14 mouse cellular contexts compared by ENCODE assay signal in the genomic region with DNA sequence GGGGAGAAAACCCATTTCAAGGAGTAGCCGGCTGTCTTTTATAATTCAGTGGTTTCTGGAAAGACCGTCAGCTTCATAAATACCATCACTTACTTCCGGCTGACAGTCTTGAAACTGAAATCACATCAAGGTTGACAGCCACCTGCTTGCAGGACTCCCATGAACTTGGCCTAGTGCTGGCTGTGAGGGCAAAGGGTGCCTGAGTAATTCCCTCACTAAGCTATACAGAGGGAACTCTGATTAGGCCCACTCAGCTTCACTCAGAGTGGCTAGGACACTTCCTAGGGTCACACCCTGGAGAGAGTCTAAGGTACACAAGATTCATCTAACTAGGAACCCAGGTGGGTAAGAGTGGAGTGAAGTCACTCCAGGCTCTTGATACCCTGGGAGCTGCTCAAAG. TPM values are rescaled to one million over a fixed set of nuclear protein-coding genes. Genes with fewer than 3 reads are reported as not detected.
A peak's percentile ranks its signal among the peaks of the same experiment; 100 is the strongest.
DNase-seq lines count a peak whose midpoint lies in the region; ATAC-seq and TF ChIP-seq lines count a peak whose summit lies in the region.
"Had no signal": no experiment of that assay in that cellular context is flagged by ENCODE, and none has a peak within 500 bp of the region (broad histone marks: within the 10 kb centered on the region; RNA-seq: fewer than 3 reads in every experiment).

No protein-coding gene starts in this region.

- H3K4me1 ChIP-seq in heart, embryonic 15.5 days (replicated peaks): peaks cover 50% of the 10 kb centered on the region
- peaks cover 31% of the 10 kb centered on the region for H3K4me1 ChIP-seq in bone marrow macrophage, adult 2 months (ENCODE audit: control insufficient read depth, insufficient read depth, low read length)

- DNase-seq in heart, postnatal 4 days: no peak
- peak; percentile 67 for DNase-seq in CD4-positive helper T cell, adult 2 months (ENCODE audit: low read depth, low spot score)
- no peak for DNase-seq in right cerebral cortex, adult 18-20 months
- no peak for DNase-seq in cerebellum, adult 8-10 months
- DNase-seq: cerebellum, postnatal 25 days; kidney, postnatal 4 days; lung, postnatal 4 days; spleen, adult 18-20 months had no signal

- peak overlapping the region; percentile 71 for H3K9ac ChIP-seq in heart, embryonic 15.5 days

- peaks cover 73% of the 10 kb centered on the region for H3K79me2 ChIP-seq in macrophage (ENCODE audit: inconsistent target)

- no peaks in the 10 kb centered on the region for H3K9me3 ChIP-seq in heart, embryonic 15.5 days (replicated peaks)

- H3K4me3 ChIP-seq in heart, embryonic 15.5 days: peak overlapping the region; percentile 58
- peak overlapping the region; percentile 44 for H3K4me3 ChIP-seq in bone marrow macrophage, adult 2 months (ENCODE audit: insufficient read depth, low read length)
- peak overlapping the region; percentile 88; the same call in 1 of the 2 replicates for H3K4me3 ChIP-seq in macrophage (ENCODE audit: inconsistent target)

- TF ChIP-seq POLR2A in bone marrow macrophage, adult 2 months (IDR thresholded peaks at IDR 0.05; ENCODE audit: borderline replicate concordance, low read depth, low read length): no peak

- H3K4me2 ChIP-seq in heart, embryonic 15.5 days: peak overlapping the region; percentile 99

- 51% methylated on average over 3 of the region's 3 CpGs for WGBS in heart, embryonic 15.5 days
- 62% methylated on average over 3 of the region's 3 CpGs for WGBS in macrophage (ENCODE audit: missing documents)

- H3K36me3 ChIP-seq in heart, embryonic 15.5 days: no peaks in the 10 kb centered on the region
- H3K36me3 ChIP-seq in macrophage (ENCODE audit: inconsistent target): no peaks in the 10 kb centered on the region

- no peak for ATAC-seq in heart, embryonic 15.5 days (replicated peaks; ENCODE audit: insufficient number of reproducible peaks, insufficient read depth, low FRiP score, low read depth)
- ATAC-seq in megakaryocyte-erythroid progenitor cell, adult 5-6 weeks (replicated peaks; ENCODE audit: low FRiP score, low TSS enrichment, poor library complexity, severe bottlenecking): no peak
- ATAC-seq: hindbrain, embryonic 16.5 days had no signal

- H3K27ac ChIP-seq in heart, embryonic 15.5 days: peak overlapping the region; percentile 89
- peak overlapping the region; percentile 64 for H3K27ac ChIP-seq in bone marrow macrophage, adult 2 months (ENCODE audit: insufficient read depth, low read depth, low read length)
- peak overlapping the region; percentile 96 for H3K27ac ChIP-seq in macrophage

- no peaks in the 10 kb centered on the region for H3K27me3 ChIP-seq in heart, embryonic 15.5 days

- no peak for TF ChIP-seq CTCF in bone marrow macrophage, adult 2 months (IDR thresholded peaks at IDR 0.05; ENCODE audit: low read depth, low read length)

RNA-seq across cellular contexts. Expression of a gene that starts 4.0 kb away (rescaled TPM):
- polyA plus RNA-seq in heart, embryonic 15.5 days (2015; fragmentation: Nextera tagmentation; extraction: Ambion mirVana): 26.7 and 29.1 TPM in 2 replicates
- 10 to 100 TPM; 40.9 to 42.5 TPM for total RNA-seq in heart, postnatal 4 days (2021)
- polyA plus RNA-seq in bone marrow macrophage, adult 2 months (2012; ENCODE audit: insufficient read depth, insufficient read length, missing spikeins): 13.1 and 16.5 TPM in 2 replicates
- total RNA-seq in macrophage (2018; cell fraction: chromatin; rRNA removed): 10 to 100 TPM in 8 of 26 experiments, 1 to 10 TPM in 16, under 1 TPM in 2; 0.70 to 26.2 (median 3.7) TPM
- 10 to 100 TPM in 17 of 26 experiments, 1 to 10 TPM in 9; 1.8 to 25.9 (median 15.3) TPM for total RNA-seq in macrophage (2018; cell fraction: cytosol; rRNA removed)
- total RNA-seq in macrophage (2018; cell fraction: nucleus; rRNA removed): 10 to 100 TPM in 12 of 26 experiments, 1 to 10 TPM in 14; 1.5 to 35.6 (median 8.6) TPM
- polyA plus RNA-seq in macrophage (2018): 12.7 to 16.8 TPM (median 14.3 TPM) in 3 replicates
- 24.9 and 30.2 TPM in 2 replicates for total RNA-seq in megakaryocyte-erythroid progenitor cell, adult 5-6 weeks (2014; fragmentation: Nextera tagmentation)
- 17.4 and 23.4 TPM in 2 replicates for total RNA-seq in megakaryocyte-erythroid progenitor cell, adult 5-6 weeks (2017)

RNA-seq across cellular contexts. Expression of a gene that starts 14.6 kb away (rescaled TPM):
- 15.9 and 16.1 TPM in 2 replicates for polyA plus RNA-seq in heart, embryonic 15.5 days (2015; fragmentation: Nextera tagmentation; extraction: Ambion mirVana)
- total RNA-seq in heart, postnatal 4 days (2021): 10 to 100 TPM; 15.7 to 20.5 TPM
- polyA plus RNA-seq in bone marrow macrophage, adult 2 months (2012; ENCODE audit: insufficient read depth, insufficient read length, missing spikeins): 2.7 and 3.0 TPM in 2 replicates
- total RNA-seq in macrophage (2018; cell fraction: chromatin; rRNA removed): 1 to 10 TPM in 7 of 26 experiments, under 1 TPM in 8, not detected in 11; 0.36 to 3.1 (median 0.80) TPM
- 1 to 10 TPM in 15 of 26 experiments, under 1 TPM in 11; 0.19 to 1.8 (median 1.3) TPM for total RNA-seq in macrophage (2018; cell fraction: cytosol; rRNA removed)
- total RNA-seq in macrophage (2018; cell fraction: nucleus; rRNA removed): 1 to 10 TPM in 10 of 26 experiments, under 1 TPM in 11, not detected in 5; 0.42 to 2.0 (median 0.98) TPM
- polyA plus RNA-seq in macrophage (2018): 0.75 to 1.4 TPM (median 0.87 TPM) in 3 replicates
- 1.4 and 2.5 TPM in 2 replicates for total RNA-seq in megakaryocyte-erythroid progenitor cell, adult 5-6 weeks (2014; fragmentation: Nextera tagmentation)
- total RNA-seq in megakaryocyte-erythroid progenitor cell, adult 5-6 weeks (2017): 0.65 TPM in 1 of 2 replicates, not detected in the other
- total RNA-seq: monocyte, adult 5-6 weeks had no signal
